Comparison of ENCODE assay signal across 8 mouse cellular contexts in genomic region chr13:56151404-56152226, GRCm38 (mm10). TPM values are rescaled to one million over a fixed set of nuclear protein-coding genes. Genes with fewer than 3 reads are reported as not detected.
DNase-seq lines count a peak whose midpoint lies in the region; ATAC-seq and TF ChIP-seq lines count a peak whose summit lies in the region.

No protein-coding gene starts in this region.

- H3K4me3 ChIP-seq in layer of hippocampus, adult 2 months, result peak overlapping the region; percentile 23; the same call in 1 of the 2 replicates

- intact Hi-C loops in heart, postnatal 14 days (cut with DNase I), result loop anchor here (5.0 kb wide), 4 partner anchors 39 to 179 kb away; no protein-coding TSS in a partner anchor

- peak; percentile 50 to 84 for DNase-seq in adrenal gland, adult (ENCODE audit: inconsistent age in 2 of 2, low spot score in 1 of 2)
- no peak for DNase-seq in adrenal gland, adult 8-10 months
- peak; percentile 67 to 74 for DNase-seq in adrenal gland, postnatal 36 days
- DNase-seq in heart, postnatal 14 days, result peak; percentile 58 to 77
- DNase-seq in layer of hippocampus, adult 2 months (ENCODE audit: low spot score in 2 of 2), result peak; percentile 38 to 59
- DNase-seq in lung, postnatal 10 days, result peak; percentile 78
- peak; percentile 59 to 70 for DNase-seq in right cerebral cortex, postnatal 10 days (ENCODE audit: low spot score in 2 of 2)

- peak; percentile 84 for ATAC-seq in erythroblast, adult 5-6 weeks (replicated peaks; ENCODE audit: low FRiP score, poor library complexity, severe bottlenecking)

- TF ChIP-seq CTCF in layer of hippocampus, adult 2 months (conservative IDR thresholded peaks at IDR 0.05), result peak; percentile 82

- H3K27ac ChIP-seq in layer of hippocampus, adult 2 months, result no peak overlapping the region

RNA-seq across cellular contexts. Expression of gene H2afy, which starts 15.5 kb away (rescaled TPM):
- 100 to 1,000 TPM; 130 to 162 (median 139) TPM for total RNA-seq in adrenal gland, adult 8-10 months (2022)
- 100 to 1,000 TPM; 119 to 146 TPM for total RNA-seq in adrenal gland, postnatal 36 days (2021)
- 54.5 and 67.6 TPM in 2 replicates for total RNA-seq in erythroblast, adult 5-6 weeks (2015; ENCODE audit: low replicate concordance)
- 88.9 and 102 TPM in 2 replicates for total RNA-seq in erythroblast, adult 5-6 weeks (2017; ENCODE audit: low replicate concordance)
- total RNA-seq in heart, postnatal 14 days (2021), result 10 to 100 TPM; 68.3 to 68.5 TPM
- total RNA-seq in layer of hippocampus, adult 2 months (2021), result 100 to 1,000 TPM; 118 to 122 TPM

RNA-seq across cellular contexts. Expression of gene Tifab, which starts 27.1 kb away (rescaled TPM):
- 1 to 10 TPM; 1.9 to 5.3 (median 4.4) TPM for total RNA-seq in adrenal gland, adult 8-10 months (2022)
- 1 to 10 TPM; 1.4 to 1.7 TPM for total RNA-seq in adrenal gland, postnatal 36 days (2021)
- total RNA-seq in erythroblast, adult 5-6 weeks (2015; ENCODE audit: low replicate concordance), result 8.4 and 18.3 TPM in 2 replicates
- total RNA-seq in erythroblast, adult 5-6 weeks (2017; ENCODE audit: low replicate concordance), result 10.9 and 16.3 TPM in 2 replicates
- total RNA-seq in heart, postnatal 14 days (2021), result 1 to 10 TPM; 1.3 TPM
- total RNA-seq in layer of hippocampus, adult 2 months (2021), result 1 to 10 TPM; 1.7 to 1.8 TPM
